Mouse (Mus musculus) small intestine, adult 2 months (tissue): ENCODE results near the gene Ptpn13. TPM values are rescaled to one million over a fixed set of nuclear protein-coding genes. Genes with fewer than 3 reads are reported as not detected.

ENCODE experiments used
- H3K27ac ChIP-seq: fragments of 200-500 bp; 2 replicates; pipeline ENCODE4 v1.5.1; 2012; ENCODE audit warnings: low read depth, low read length, control low read depth, inconsistent platforms; ENCODE audit not compliant: insufficient read depth
- H3K27me3 ChIP-seq: fragments of 200-500 bp; 2 replicates; pipeline ENCODE4 v1.6.1; 2012; ENCODE audit warnings: mild to moderate bottlenecking, moderate library complexity, low read length, inconsistent platforms; ENCODE audit not compliant: control insufficient read depth, insufficient read depth
- H3K36me3 ChIP-seq: fragments of 200-500 bp; 2 replicates; pipeline ENCODE4 v1.6.1; 2012; ENCODE audit warnings: mild to moderate bottlenecking, low read length, control low read depth, inconsistent platforms; ENCODE audit not compliant: control insufficient read depth, insufficient read depth
- H3K4me1 ChIP-seq: fragments of 200-500 bp; 2 replicates; pipeline ENCODE4 v1.6.1; 2012; ENCODE audit warnings: low read length, inconsistent platforms, mixed read lengths; ENCODE audit not compliant: control insufficient read depth, insufficient read depth, insufficient read length
- H3K4me3 ChIP-seq: fragments of 200-500 bp; 2 replicates; pipeline ENCODE4 v1.5.1; 2012; ENCODE audit warnings: low read depth, mild to moderate bottlenecking, control low read depth, inconsistent platforms, low read length, moderate library complexity
- CTCF ChIP-seq: fragments of 200-500 bp; IDR thresholded peaks from 2 replicates; pipeline ENCODE4 v1.5.1; 2012; ENCODE audit warnings: low read depth, mild to moderate bottlenecking, control low read depth, inconsistent platforms, low read length, moderate library complexity, mixed read lengths; ENCODE audit not compliant: insufficient replicate concordance, insufficient read length; ENCODE audit errors: extremely low read depth
- POLR2A ChIP-seq: fragments of 200-500 bp; IDR thresholded peaks from 2 replicates; pipeline ENCODE4 v1.6.1; 2012; ENCODE audit warnings: low read depth, mild to moderate bottlenecking, control low read depth, inconsistent platforms, low read length, moderate library complexity
- WGBS: fragments of 180-500 bp; shearing (Covaris S2); methylation state at CpG from one replicate; pipeline ENCODE4 v1.1.7; 2018; 5-methylcytosine and 5-hydroxymethylcytosine counted together
- polyA plus RNA-seq: library from polyadenylated mRNA; depleted of rRNA; stranded (reverse); fragments of >200 nt; gene quantifications from 2 replicates; pipeline ENCODE4 v1.2.3, GENCODE M21; 2012

Ptpn13 gene
- polyA plus RNA-seq, 1 experiment: 1.2 TPM

DNA sequence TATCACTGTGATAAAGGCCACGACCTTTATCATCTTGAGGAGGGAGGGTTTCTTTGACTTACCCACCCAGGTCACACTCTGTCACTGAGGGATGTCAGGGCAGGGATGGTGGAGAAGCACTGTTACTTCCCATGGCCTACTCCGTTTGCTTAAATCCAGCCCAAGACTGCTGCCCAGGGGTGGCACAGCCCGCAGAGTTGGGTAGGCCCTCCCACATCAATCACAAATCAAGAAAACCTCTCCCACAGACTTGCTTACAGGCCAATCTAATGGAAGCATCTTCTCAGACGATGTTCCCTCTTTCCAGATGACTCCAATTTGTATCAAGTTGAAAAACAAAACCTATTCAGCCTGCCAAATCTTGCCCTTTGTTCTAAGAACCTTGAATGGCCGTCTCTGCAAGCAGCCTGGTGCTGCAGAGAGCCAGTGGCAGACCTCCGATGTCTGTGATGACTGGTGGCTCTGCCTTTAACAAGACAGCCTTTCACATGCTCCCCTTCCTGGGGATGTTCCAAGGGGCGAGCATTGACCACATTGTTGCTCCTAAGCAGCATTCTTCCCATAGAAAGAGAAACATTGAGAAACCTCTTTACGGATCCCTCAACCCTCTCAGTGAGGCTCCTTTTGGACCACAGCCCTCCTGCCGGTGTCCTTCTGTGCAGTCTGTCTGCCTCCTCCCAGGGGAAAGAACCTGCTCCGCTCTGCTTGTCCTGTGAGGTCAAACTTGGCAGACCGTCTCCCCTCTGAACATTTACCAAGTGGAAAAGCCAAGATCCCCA, 178.3 kb downstream of the Ptpn13 start:
- Histone ChIP-seq H3K4me3 (no peak overlapping the region), H3K27ac (no peak overlapping the region), H3K27me3 (no peaks in the 10 kb centered on the region), H3K36me3 (no peaks in the 10 kb centered on the region), H3K4me1 (no peaks in the 10 kb centered on the region)
- 78% methylated on average over 11 of the region's 11 CpGs for WGBS
- TF ChIP-seq POLR2A: no peak
- no peak for TF ChIP-seq CTCF

DNA sequence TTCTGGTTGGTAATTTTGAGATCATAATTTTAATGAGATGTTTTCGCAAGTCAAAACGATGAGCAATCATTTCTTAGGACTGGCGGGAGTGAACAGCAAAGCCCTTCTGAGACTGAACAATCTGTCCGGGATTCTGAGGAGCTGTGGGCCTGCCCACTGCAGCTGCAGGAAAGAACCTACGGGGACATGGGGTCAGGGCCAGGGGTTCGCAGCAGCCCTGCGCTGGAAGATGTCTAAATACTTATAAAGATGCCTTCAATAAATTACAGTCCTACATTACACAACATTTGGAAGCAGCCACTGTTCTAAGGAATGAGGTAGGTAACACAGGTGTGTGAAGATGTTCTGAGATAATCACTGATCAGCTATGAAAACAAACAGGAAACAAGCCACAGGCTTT, 180.7 kb downstream of the Ptpn13 start:
- TF ChIP-seq POLR2A (no peak), CTCF (no peak)
- no peaks in the 10 kb centered on the region for H3K36me3 ChIP-seq
- 78% methylated on average over 7 of the region's 7 CpGs for WGBS
- no peaks in the 10 kb centered on the region for H3K27me3 ChIP-seq
- H3K4me3 ChIP-seq: no peak overlapping the region
- H3K27ac ChIP-seq: no peak overlapping the region
- H3K4me1 ChIP-seq: no peaks in the 10 kb centered on the region

DNA sequence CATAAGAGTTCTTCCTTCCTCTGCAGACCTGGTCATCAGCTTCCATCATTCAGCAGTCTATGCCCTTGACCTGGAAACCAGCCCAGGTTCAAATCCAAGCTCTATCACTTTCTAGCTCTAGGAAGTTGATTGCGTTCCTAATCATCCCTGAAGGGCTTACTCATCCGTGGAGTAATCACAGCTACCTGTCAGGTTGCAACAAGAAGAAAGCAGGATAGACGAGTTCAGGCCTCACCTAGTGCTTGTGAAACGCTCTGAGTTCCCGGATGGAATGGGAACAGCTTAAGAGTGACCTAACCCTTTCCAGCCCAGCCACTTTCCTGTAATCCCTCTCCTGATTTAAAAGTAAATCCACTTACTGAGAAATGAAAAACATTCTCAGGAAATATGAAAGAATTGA, 185.2 kb downstream of the Ptpn13 start:
- H3K4me3 ChIP-seq: no peak overlapping the region
- no peaks in the 10 kb centered on the region for H3K4me1 ChIP-seq
- H3K36me3 ChIP-seq: no peaks in the 10 kb centered on the region
- H3K27ac ChIP-seq: no peak overlapping the region
- 52% methylated on average over 5 of the region's 5 CpGs for WGBS
- TF ChIP-seq CTCF (no peak), POLR2A (no peak)
- no peaks in the 10 kb centered on the region for H3K27me3 ChIP-seq

DNA sequence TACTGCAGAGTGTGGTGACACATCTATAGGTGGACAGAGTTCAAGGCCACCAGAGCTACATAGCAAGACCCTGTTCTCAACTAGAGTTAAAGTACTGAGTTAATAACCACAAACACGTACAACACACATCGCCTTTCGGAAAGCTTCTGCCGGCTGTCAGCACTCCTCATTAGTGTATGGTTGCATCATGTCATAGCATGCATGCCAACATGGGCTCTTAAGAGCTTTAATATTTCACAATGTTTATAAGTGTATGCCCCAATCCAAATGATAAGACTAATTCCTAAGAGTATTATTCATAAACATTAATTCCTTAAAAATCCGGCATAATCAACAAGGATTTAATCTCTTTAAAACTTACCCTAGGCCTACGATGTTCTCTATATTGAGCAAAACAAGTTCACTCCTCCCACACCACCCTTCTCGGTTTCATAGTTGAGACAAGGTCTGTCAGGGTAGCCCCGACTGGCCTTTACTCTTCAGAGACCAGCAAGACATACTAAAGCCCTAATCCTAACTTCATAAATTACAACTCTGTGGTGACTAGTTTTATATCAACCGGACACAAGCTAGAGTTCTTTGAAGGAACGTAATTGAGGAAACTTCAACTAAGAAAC, 186.0 kb downstream of the Ptpn13 start:
- WGBS: 85% methylated on average over 10 of the region's 10 CpGs
- no peak overlapping the region for H3K27ac ChIP-seq
- no peaks in the 10 kb centered on the region for H3K27me3 ChIP-seq
- H3K36me3 ChIP-seq: no peaks in the 10 kb centered on the region
- TF ChIP-seq POLR2A: no peak
- no peak for TF ChIP-seq CTCF
- H3K4me3 ChIP-seq: no peak overlapping the region
- no peaks in the 10 kb centered on the region for H3K4me1 ChIP-seq

DNA sequence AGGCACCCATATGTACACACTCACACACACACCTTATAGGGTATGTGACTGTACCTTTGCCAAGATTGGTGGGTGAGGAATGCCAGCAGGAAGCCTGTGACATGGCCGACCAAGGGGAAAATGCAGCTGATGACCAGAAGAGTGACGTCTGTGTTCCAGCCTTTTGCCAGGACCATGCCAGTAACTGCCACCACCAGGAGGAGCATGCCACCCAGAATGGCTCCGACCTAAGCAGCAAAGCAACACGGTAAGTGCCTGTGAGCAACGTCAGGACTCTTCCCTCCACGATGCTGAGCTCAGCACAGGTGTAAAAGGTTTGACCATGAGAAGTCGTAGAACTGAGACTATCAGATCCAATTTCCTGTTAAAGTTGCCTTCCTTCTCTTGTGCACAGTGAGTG, 187.3 kb downstream of the Ptpn13 start:
- no peaks in the 10 kb centered on the region for H3K27me3 ChIP-seq
- no peak overlapping the region for H3K4me3 ChIP-seq
- no peak overlapping the region for H3K27ac ChIP-seq
- no peak for TF ChIP-seq POLR2A
- 75% methylated on average over 7 of the region's 7 CpGs for WGBS
- no peaks in the 10 kb centered on the region for H3K4me1 ChIP-seq
- no peaks in the 10 kb centered on the region for H3K36me3 ChIP-seq

DNA sequence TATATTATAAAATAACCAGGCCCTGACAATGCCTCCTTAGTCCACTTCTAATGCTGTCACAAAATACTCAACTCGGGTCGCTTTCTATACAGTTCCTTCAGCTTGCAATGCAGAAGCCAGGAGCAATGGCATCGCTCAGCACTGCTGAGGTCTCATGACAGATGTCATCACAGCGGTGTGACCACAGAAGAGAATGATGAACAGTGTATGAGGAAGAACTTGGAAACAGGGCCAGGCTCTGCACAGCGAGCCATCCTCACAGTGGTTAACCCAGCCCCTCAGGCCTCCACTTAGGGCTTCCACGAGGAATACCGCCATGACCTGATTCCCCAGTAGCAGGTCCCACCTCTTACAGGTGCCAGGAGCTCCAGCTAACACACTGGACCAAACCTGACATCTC, 189.4 kb downstream of the Ptpn13 start:
- no peak overlapping the region for H3K27ac ChIP-seq
- H3K36me3 ChIP-seq: no peaks in the 10 kb centered on the region
- H3K27me3 ChIP-seq: no peaks in the 10 kb centered on the region
- TF ChIP-seq CTCF (no peak), POLR2A (no peak)
- WGBS: 86% methylated on average over 7 of the region's 7 CpGs
- H3K4me3 ChIP-seq: no peak overlapping the region
- H3K4me1 ChIP-seq: no peaks in the 10 kb centered on the region

DNA sequence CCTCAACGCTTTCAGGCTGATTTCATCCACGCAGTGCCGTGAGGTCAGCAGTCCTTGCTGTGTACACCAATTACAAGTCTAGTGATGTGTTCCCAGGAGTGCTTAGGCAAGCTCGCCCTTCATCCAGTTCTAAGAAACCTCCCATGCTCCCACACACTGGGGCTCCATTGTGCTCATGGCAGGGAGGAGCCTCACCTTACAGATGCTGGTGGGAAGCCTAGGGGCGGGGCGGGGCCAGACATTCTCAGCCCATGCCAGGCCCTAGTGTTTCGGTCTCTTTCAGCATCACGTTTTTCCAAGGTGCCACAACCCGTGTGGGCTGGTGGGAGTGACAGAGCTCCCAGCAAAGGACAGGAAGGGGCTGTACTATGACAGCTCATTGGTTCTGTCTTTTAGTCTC, 192.2 kb downstream of the Ptpn13 start:
- WGBS: 76% methylated on average over 9 of the region's 9 CpGs

More for the DNA sequence above, 192.2 kb downstream of the Ptpn13 start:
- H3K27ac ChIP-seq: no peak overlapping the region
- no peaks in the 10 kb centered on the region for H3K36me3 ChIP-seq
- TF ChIP-seq POLR2A (no peak), CTCF (no peak)
- no peak overlapping the region for H3K4me3 ChIP-seq
- no peaks in the 10 kb centered on the region for H3K27me3 ChIP-seq
- H3K4me1 ChIP-seq: no peaks in the 10 kb centered on the region; the same call in 1 of the 2 replicates
